Mouse (Mus musculus) hindbrain, embryonic 15.5 days (tissue): ENCODE data around the gene Stxbp6. TPM values are rescaled to one million over a fixed set of nuclear protein-coding genes. Genes with fewer than 3 reads are reported as not detected.
"Not testable (repeated sequence)": the region's sequence is repeated elsewhere in the genome, so short reads cannot be mapped to it uniquely, and the experiment has no call there.

Source experiments
- ATAC-seq: fragments of 200-750 bp; cut with Nextera tagmentation; 2 replicates; pipeline ENCODE4 v1.8.0; 2017; ENCODE audit warnings: low read depth, moderate number of reproducible peaks, moderate TSS enrichment; ENCODE audit not compliant: low FRiP score
- H3K27ac ChIP-seq: fragments of 300-500 bp; sonication (generic); replicated peaks from 2 replicates; pipeline ENCODE4 v1.5.1; 2015; ENCODE audit warnings: mild to moderate bottlenecking, inconsistent platforms
- H3K27me3 ChIP-seq: fragments of 300-500 bp; sonication (generic); 2 replicates; pipeline ENCODE4 v1.6.1; 2015; ENCODE audit warnings: control low read depth, inconsistent platforms
- H3K36me3 ChIP-seq: fragments of 300-500 bp; sonication (generic); 2 replicates; pipeline ENCODE4 v1.6.1; 2015; ENCODE audit warnings: control low read depth, inconsistent platforms
- H3K4me1 ChIP-seq: fragments of 300-500 bp; sonication (generic); replicated peaks from 2 replicates; pipeline ENCODE4 v1.6.1; 2015; ENCODE audit warnings: control low read depth, inconsistent platforms
- H3K4me2 ChIP-seq: fragments of 300-500 bp; sonication (generic); 2 replicates; pipeline ENCODE4 v1.6.1; 2015; ENCODE audit warnings: moderate library complexity, mild to moderate bottlenecking, inconsistent platforms
- H3K4me3 ChIP-seq: fragments of 300-500 bp; sonication (generic); 2 replicates; pipeline ENCODE4 v1.5.1; 2015; ENCODE audit warnings: mild to moderate bottlenecking, inconsistent platforms
- H3K9ac ChIP-seq: fragments of 300-500 bp; sonication (generic); 2 replicates; pipeline ENCODE4 v1.6.1; 2015; ENCODE audit warnings: inconsistent platforms
- H3K9me3 ChIP-seq: fragments of 300-500 bp; sonication (generic); 2 replicates; pipeline ENCODE4 v1.6.1; 2016; ENCODE audit warnings: control low read depth, inconsistent platforms
- WGBS: fragments of 180-500 bp; shearing (Covaris S2); methylation state at CpG from one replicate; pipeline ENCODE4 v1.1.7; 2015; 5-methylcytosine and 5-hydroxymethylcytosine counted together
- polyA plus RNA-seq: library from polyadenylated mRNA; unstranded; fragments of >200 nt; fragmentation: Nextera tagmentation; extraction: Ambion mirVana; gene quantifications from 2 replicates; pipeline ENCODE4 v1.2.1, GENCODE M21; 2015

The Stxbp6 gene
- polyA plus RNA-seq: 18.7 and 19.4 TPM in 2 replicates

GRCm38 (mm10) chr12:45074611-45075342 is at the start of gene Stxbp6:
Gene Stxbp6, minus strand, starts transcription at chr12:45074709.
- Histone ChIP-seq H3K9me3 (no peaks in the 10 kb centered on the region), H3K4me3 (peak within 1 kb of the TSS; percentile 80), H3K9ac (peak within 1 kb of the TSS; percentile 75), H3K4me2 (peak within 1 kb of the TSS; percentile 97), H3K27ac (peak within 1 kb of the TSS; percentile 71), H3K36me3 (no peaks in the 10 kb centered on the region), H3K4me1 (peaks cover 24% of the 10 kb centered on the region), H3K27me3 (no peaks in the 10 kb centered on the region)
- peak; percentile 67 for ATAC-seq
- 1% methylated on average over 20 of the region's 20 CpGs for WGBS

DNA sequence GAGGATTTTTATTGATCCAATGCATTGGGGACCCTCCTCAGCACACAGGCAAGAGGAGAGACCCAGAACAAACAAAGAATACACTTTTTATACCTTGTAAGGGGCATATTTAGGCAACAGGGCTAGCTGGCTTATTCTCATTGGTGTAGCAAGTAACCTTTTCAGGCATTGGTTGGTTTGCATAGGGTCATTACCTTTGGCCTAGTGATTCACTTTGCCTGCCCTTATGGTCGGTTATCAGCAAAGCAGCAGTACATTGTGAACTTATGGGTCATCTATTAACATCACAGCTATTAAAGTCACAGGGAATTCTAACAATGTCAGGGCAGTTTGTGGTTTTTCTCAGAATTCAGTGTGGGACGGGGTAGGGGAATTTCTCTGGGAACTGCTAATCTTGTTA is 28.4 kb upstream of the Stxbp6 start:
- ATAC-seq, H3K4me1 ChIP-seq, H3K9ac ChIP-seq, H3K36me3 ChIP-seq, H3K4me2 ChIP-seq, H3K4me3 ChIP-seq, H3K27ac ChIP-seq, H3K9me3 ChIP-seq, H3K27me3 ChIP-seq: not testable (repeated sequence)
- 84% methylated on average over 2 of the region's 2 CpGs for WGBS

DNA sequence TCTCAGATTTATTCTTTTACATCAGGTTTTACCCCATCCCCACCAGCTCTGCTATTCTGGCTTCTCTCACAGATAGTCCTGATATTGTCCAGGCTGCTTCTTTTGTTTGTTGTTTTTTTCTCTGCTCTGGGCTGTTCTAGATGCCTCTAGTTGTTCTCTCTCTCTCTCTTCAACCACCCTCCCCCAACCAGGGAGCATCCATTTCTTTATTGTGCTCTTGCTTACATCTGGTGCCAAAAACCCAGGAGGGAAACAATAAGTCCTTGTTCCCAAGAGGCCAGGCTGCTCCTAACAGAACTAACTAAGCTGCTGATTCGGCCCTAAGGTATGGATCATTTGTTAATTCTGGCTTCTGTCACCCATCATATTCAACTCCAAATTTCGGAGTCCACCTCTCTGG is 19.2 kb upstream of the Stxbp6 start:
- ATAC-seq: no peak
- H3K9me3 ChIP-seq: no peaks in the 10 kb centered on the region
- H3K4me2 ChIP-seq: no peak overlapping the region
- no peaks in the 10 kb centered on the region for H3K4me1 ChIP-seq
- WGBS: 66% methylated on average over 2 of the region's 2 CpGs
- H3K27ac ChIP-seq: no peak overlapping the region
- no peaks in the 10 kb centered on the region for H3K36me3 ChIP-seq
- no peak overlapping the region for H3K9ac ChIP-seq
- H3K27me3 ChIP-seq: no peaks in the 10 kb centered on the region
- H3K4me3 ChIP-seq: no peak overlapping the region

GRCm38 (mm10) chr12:45092444-45092843 is 17.9 kb upstream of the Stxbp6 start:
- no peaks in the 10 kb centered on the region for H3K9me3 ChIP-seq
- no peak overlapping the region for H3K4me3 ChIP-seq
- 83% methylated on average over 3 of the region's 3 CpGs for WGBS

GRCm38 (mm10) chr12:45083145-45083475 is 8.6 kb upstream of the Stxbp6 start:
- Histone ChIP-seq H3K9me3 (no peaks in the 10 kb centered on the region), H3K4me1 (no peaks in the 10 kb centered on the region), H3K9ac (no peak overlapping the region), H3K36me3 (no peaks in the 10 kb centered on the region), H3K4me2 (no peak overlapping the region), H3K27me3 (no peaks in the 10 kb centered on the region), H3K27ac (no peak overlapping the region), H3K4me3 (no peak overlapping the region)
- ATAC-seq: no peak
- WGBS: 83% methylated on average over 1 of the region's 1 CpGs

More at GRCm38 (mm10) chr12:45092444-45092843, 17.9 kb upstream of the Stxbp6 start:
- Histone ChIP-seq H3K27ac (no peak overlapping the region), H3K9ac (no peak overlapping the region), H3K4me2 (no peak overlapping the region), H3K36me3 (no peaks in the 10 kb centered on the region), H3K4me1 (no peaks in the 10 kb centered on the region), H3K27me3 (no peaks in the 10 kb centered on the region)
- ATAC-seq: no peak

DNA sequence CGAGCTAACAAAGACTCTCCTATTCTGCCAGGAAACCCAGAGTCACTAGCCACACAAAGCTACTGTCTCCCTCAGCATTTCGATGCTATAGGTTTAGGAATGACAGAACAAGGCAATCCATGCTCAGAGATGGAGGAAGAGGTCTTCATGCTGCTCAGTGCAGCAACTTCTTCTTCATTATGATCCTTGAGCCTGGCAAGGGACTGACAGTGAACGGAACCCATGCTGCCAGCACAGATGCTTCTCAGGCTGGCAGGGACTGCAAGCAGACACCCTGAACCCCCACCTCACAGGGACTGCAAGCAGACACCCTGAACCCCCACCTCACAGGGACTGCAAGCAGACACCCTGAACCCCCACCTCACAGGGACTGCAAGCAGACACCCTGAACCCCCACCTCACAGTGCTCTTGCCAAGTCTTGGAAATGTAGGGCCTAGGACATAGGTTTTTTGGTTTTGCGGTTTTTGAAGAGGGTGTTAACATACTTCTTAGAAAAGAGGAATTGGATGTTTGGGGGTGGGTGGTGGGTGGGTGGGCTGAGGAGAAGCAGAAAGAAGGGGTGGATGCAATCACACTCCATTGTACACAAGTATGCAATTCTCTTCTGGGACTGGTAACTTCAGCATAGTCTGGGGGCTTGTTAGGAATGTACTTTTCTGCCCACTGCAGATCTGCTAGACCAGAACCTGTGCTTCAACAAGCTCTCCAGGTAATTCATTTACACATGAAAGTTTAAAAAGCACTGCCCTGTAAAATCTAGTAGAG is 8.1 kb upstream of the Stxbp6 start:
- WGBS: 87% methylated on average over 4 of the region's 4 CpGs
- Histone ChIP-seq H3K9ac (no peak overlapping the region), H3K27ac (no peak overlapping the region), H3K9me3 (no peaks in the 10 kb centered on the region), H3K4me3 (no peak overlapping the region), H3K27me3 (no peaks in the 10 kb centered on the region), H3K4me2 (no peak overlapping the region), H3K4me1 (no peaks in the 10 kb centered on the region), H3K36me3 (no peaks in the 10 kb centered on the region)
- no peak for ATAC-seq

DNA sequence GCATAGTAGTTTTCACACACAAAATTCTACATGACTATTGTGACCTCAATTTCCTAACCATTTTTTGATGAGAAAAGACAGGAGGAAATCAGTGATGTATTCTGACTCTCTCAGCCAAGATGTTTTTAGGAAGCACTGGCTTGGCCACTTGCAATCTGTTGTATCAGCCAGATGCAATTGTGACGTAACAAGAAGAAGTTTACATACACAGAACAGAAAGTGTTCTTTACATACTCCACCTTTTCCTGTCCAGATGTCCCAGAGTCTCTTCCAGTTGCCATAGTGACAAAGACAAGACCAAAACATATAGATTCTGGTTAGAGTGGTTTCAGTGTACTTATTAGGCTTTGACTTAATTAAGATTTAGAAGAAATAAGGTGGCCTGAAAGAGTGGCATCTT is 7.1 kb upstream of the Stxbp6 start:
- ATAC-seq: no peak
- Histone ChIP-seq H3K4me2 (no peak overlapping the region), H3K27me3 (no peaks in the 10 kb centered on the region), H3K4me3 (no peak overlapping the region), H3K4me1 (no peaks in the 10 kb centered on the region), H3K27ac (no peak overlapping the region), H3K9ac (no peak overlapping the region), H3K9me3 (no peaks in the 10 kb centered on the region), H3K36me3 (no peaks in the 10 kb centered on the region)
- WGBS: 71% methylated on average over 1 of the region's 1 CpGs

DNA sequence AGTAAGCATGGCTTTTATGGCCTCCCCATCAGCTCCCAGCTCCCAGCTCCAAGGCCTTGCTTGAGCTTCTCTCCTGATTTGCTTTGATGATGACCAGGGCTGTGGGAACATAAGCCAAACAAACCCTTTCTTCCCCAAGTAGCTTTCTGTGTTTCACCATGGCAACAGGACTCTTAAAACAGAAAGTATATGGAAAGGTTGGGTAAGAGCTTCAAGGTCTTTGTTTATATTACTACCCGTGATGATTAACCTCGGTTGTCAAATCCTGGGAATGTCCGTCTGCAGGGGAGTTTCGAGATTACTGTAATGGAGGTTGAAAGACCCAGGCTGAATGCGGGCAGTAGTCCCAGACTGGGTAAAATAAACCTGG is 6.2 kb upstream of the Stxbp6 start:
- Histone ChIP-seq H3K9ac (no peak overlapping the region), H3K4me1 (0 out of 2 replicates have a peak, but pooled peaks cover under 1% of the 10 kb centered on the region), H3K36me3 (no peaks in the 10 kb centered on the region), H3K4me2 (no peak overlapping the region), H3K9me3 (no peaks in the 10 kb centered on the region), H3K27ac (no peak overlapping the region), H3K27me3 (no peaks in the 10 kb centered on the region), H3K4me3 (no peak overlapping the region)
- 74% methylated on average over 5 of the region's 5 CpGs for WGBS
- ATAC-seq: no peak

- Histone ChIP-seq H3K36me3 (no peaks in the 10 kb centered on the region), H3K9ac (no peak overlapping the region), H3K4me2 (no peak overlapping the region), H3K27ac (no peak overlapping the region), H3K4me1 (peaks cover 6% of the 10 kb centered on the region), H3K27me3 (no peaks in the 10 kb centered on the region), H3K4me3 (no peak overlapping the region), H3K9me3 (no peaks in the 10 kb centered on the region)
- ATAC-seq: no peak
- 86% methylated on average over 5 of the region's 5 CpGs for WGBS
Observed at GRCm38 (mm10) chr12:45080036-45080752, 5.7 kb upstream of the Stxbp6 start.

GRCm38 (mm10) chr12:45075631-45076030 is 1.1 kb upstream of the Stxbp6 start:
- H3K4me1 ChIP-seq: peaks cover 24% of the 10 kb centered on the region
- no peak overlapping the region for H3K27ac ChIP-seq
- H3K4me3 ChIP-seq: no peak overlapping the region
- ATAC-seq: no peak
- peak overlapping the region; percentile 97 for H3K4me2 ChIP-seq
- H3K27me3 ChIP-seq: no peaks in the 10 kb centered on the region
- no peak overlapping the region for H3K9ac ChIP-seq
- no peaks in the 10 kb centered on the region for H3K9me3 ChIP-seq
- 70% methylated on average over 11 of the region's 11 CpGs for WGBS
- H3K36me3 ChIP-seq: no peaks in the 10 kb centered on the region

DNA sequence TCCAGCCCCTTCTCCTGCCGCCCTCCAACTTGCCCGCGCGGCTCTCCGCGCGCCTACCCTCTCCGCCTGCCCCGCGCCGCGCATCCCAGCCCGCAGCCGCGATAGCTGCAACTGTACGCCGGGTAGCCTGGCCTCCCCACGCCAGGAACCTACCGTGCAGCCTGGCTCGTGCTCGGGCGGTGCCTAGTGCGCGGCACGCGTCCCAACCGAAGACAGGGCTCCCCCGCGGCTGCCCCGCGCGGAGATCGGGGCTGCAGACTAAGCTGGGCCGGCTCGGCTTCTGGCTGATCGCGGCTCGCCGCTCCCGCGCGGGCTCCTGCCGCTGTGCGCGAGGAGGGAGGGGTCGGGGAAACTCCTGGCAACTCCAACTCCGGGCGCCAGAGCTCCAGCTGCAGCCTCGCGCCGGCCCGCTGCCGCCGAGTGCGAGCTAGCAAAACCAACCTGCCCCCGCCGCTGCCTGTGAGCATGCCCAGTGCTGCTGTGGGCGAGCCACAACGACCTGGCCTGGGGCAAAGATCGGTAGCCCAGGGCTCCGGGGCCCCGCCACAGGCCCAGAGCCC is 387 bp downstream of the Stxbp6 start:
- H3K4me2 ChIP-seq: peak overlapping the region; percentile 97
- H3K9me3 ChIP-seq: no peaks in the 10 kb centered on the region
- peak overlapping the region; percentile 80 for H3K4me3 ChIP-seq
- H3K9ac ChIP-seq: peak overlapping the region; percentile 75
- WGBS: under 1% methylated on average over 60 of the region's 62 CpGs
- ATAC-seq: peak; percentile 89
- no peaks in the 10 kb centered on the region for H3K36me3 ChIP-seq
- peak overlapping the region; percentile 71 for H3K27ac ChIP-seq
- no peaks in the 10 kb centered on the region for H3K27me3 ChIP-seq
- H3K4me1 ChIP-seq: peaks cover 24% of the 10 kb centered on the region
